Mouse (Mus musculus): ENCODE data around the gene Corin.

DNA sequence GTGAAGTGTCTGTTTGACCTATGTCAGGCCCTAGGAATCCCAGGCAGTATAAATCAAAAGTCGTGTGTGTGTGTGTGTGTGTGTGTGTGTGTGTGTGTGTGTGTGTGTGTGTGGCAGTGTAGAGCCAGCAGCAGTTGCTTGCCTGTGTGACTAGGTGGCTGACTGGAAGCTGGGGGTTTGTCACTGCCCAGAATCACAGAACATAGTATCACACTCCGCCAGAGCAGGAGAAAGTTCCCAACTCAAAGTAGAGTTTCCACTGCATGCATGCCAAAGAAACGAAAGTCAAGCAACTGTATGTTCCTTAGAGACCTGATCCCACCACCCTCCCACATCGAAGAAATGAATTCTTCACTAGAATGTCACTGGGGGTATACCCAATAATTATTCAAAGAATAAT lies 61.3 kb downstream of the Corin start:
- TF ChIP-seq CTCF (IDR thresholded peaks at IDR 0.05; ENCODE audit: low read depth) = no peak
- TF ChIP-seq EP300 (IDR thresholded peaks at IDR 0.05; ENCODE audit: low read depth) = no peak
